Mouse (Mus musculus) cerebellum, adult 9-10 months (tissue): ENCODE results near the gene Slc46a1.
A peak's percentile ranks its signal among the peaks of the same experiment; 100 is the strongest.

ENCODE experiments used
- DNase-seq: peaks from one replicate; pipeline ENCODE4 v3.0.0; 2022

Gene Slc46a1

GRCm38 (mm10) chr11:78458740-78459139 lies 6.8 kb upstream of the Slc46a1 start:
- DNase-seq, result no peak

GRCm38 (mm10) chr11:78461894-78462293 lies 3.6 kb upstream of the Slc46a1 start:
- no peak for DNase-seq

GRCm38 (mm10) chr11:78462669-78463068 lies 2.8 kb upstream of the Slc46a1 start:
- no peak for DNase-seq

- no peak for DNase-seq
These were observed 2.0 kb upstream of the Slc46a1 start for GRCm38 (mm10) chr11:78463286-78464036.

- DNase-seq, result no peak
These were observed 381 bp upstream of the Slc46a1 start for GRCm38 (mm10) chr11:78465116-78465515.

- DNase-seq, result no peak
These were observed 880 bp downstream of the Slc46a1 start for GRCm38 (mm10) chr11:78466242-78466912.

GRCm38 (mm10) chr11:78467515-78467914 lies 2.0 kb downstream of the Slc46a1 start:
- no peak for DNase-seq

- no peak for DNase-seq
These were observed 2.4 kb downstream of the Slc46a1 start for GRCm38 (mm10) chr11:78467932-78468331.

- DNase-seq, result no peak
These were observed 6.0 kb downstream of the Slc46a1 start for GRCm38 (mm10) chr11:78471326-78472103.

- no peak for DNase-seq
These were observed 9.8 kb downstream of the Slc46a1 start for GRCm38 (mm10) chr11:78475289-78475688.

GRCm38 (mm10) chr11:78483639-78484038 lies 18.1 kb downstream of the Slc46a1 start:
- DNase-seq, result no peak

GRCm38 (mm10) chr11:78488168-78488567 lies 22.7 kb downstream of the Slc46a1 start:
- peak; percentile 86 for DNase-seq

- peak; percentile 73 for DNase-seq
These were observed 25.3 kb downstream of the Slc46a1 start for GRCm38 (mm10) chr11:78490781-78491241.

GRCm38 (mm10) chr11:78495904-78496303 lies 30.4 kb downstream of the Slc46a1 start:
- DNase-seq, result no peak

- DNase-seq, result peak; percentile 73
These were observed 31.6 kb downstream of the Slc46a1 start for GRCm38 (mm10) chr11:78497071-78497541.

- DNase-seq, result peak; percentile 99
These were observed 32.3 kb downstream of the Slc46a1 start, which contains the start of gene Sarm1 for GRCm38 (mm10) chr11:78497544-78498522. Gene Sarm1 (minus strand): TSS chr11:78497754.

GRCm38 (mm10) chr11:78499004-78499403 lies 33.5 kb downstream of the Slc46a1 start, which contains the start of gene Vtn:
Gene Vtn (plus strand): TSS chr11:78499091.
- no peak for DNase-seq

- peak; percentile 53 for DNase-seq
These were observed 34.0 kb downstream of the Slc46a1 start for GRCm38 (mm10) chr11:78499543-78499942.

GRCm38 (mm10) chr11:78500623-78501202 lies 35.2 kb downstream of the Slc46a1 start:
- DNase-seq, result no peak

- DNase-seq, result peak; percentile 61
These were observed 36.0 kb downstream of the Slc46a1 start for GRCm38 (mm10) chr11:78501529-78501928.

- peak; percentile 92 for DNase-seq
These were observed 37.6 kb downstream of the Slc46a1 start, which contains the start of gene Sebox for GRCm38 (mm10) chr11:78502909-78503650. Gene Sebox (plus strand): TSS chr11:78503447.
